Mouse (Mus musculus) heart, embryonic 16.5 days (tissue): Measurements from ENCODE around the gene Eif2ak3. TPM values are rescaled to one million over a fixed set of nuclear protein-coding genes. Genes with fewer than 3 reads are reported as not detected.
"Not testable (repeated sequence)": the region's sequence is repeated elsewhere in the genome, so short reads cannot be mapped to it uniquely, and the experiment has no call there.

Source experiments
- ATAC-seq: fragments of 200-750 bp; cut with Nextera tagmentation; replicated peaks from 2 replicates; pipeline ENCODE4 v1.8.0; 2017; ENCODE audit warnings: moderate number of reproducible peaks; ENCODE audit not compliant: insufficient read depth, low FRiP score; ENCODE audit errors: extremely low read depth
- H3K27ac ChIP-seq: fragments of 300-500 bp; sonication (generic); 2 replicates; pipeline ENCODE4 v1.5.1; 2014; ENCODE audit warnings: mild to moderate bottlenecking, low read length, control low read depth, moderate library complexity
- H3K27me3 ChIP-seq: fragments of 300-500 bp; sonication (generic); 2 replicates; pipeline ENCODE4 v1.6.1; 2014; ENCODE audit warnings: low read length, mixed read lengths; ENCODE audit not compliant: control insufficient read depth, insufficient read depth
- H3K36me3 ChIP-seq: fragments of 300-500 bp; sonication (generic); 2 replicates; pipeline ENCODE4 v1.6.1; 2014; ENCODE audit not compliant: control insufficient read depth, insufficient read depth
- H3K4me1 ChIP-seq: fragments of 300-500 bp; sonication (generic); 2 replicates; pipeline ENCODE4 v1.6.1; 2014; ENCODE audit warnings: low read length, mixed read lengths; ENCODE audit not compliant: control insufficient read depth, insufficient read depth
- H3K4me2 ChIP-seq: fragments of 300-500 bp; sonication (generic); 2 replicates; pipeline ENCODE4 v1.6.1; 2014; ENCODE audit warnings: low read depth, mild to moderate bottlenecking, control low read depth, low read length
- H3K4me3 ChIP-seq: fragments of 300-500 bp; sonication (generic); 2 replicates; pipeline ENCODE4 v1.5.1; 2014; ENCODE audit warnings: mild to moderate bottlenecking, control low read depth, low read length
- H3K9ac ChIP-seq: fragments of 300-500 bp; sonication (generic); 2 replicates; pipeline ENCODE4 v1.6.1; 2014; ENCODE audit warnings: low read length, control low read depth
- H3K9me3 ChIP-seq: fragments of 300-500 bp; sonication (generic); replicated peaks from 2 replicates; pipeline ENCODE4 v1.6.1; 2016; ENCODE audit warnings: low read length; ENCODE audit not compliant: control insufficient read depth
- WGBS: fragments of 180-500 bp; shearing (Covaris S2); extraction: QIAGEN DNeasy Blood & Tissue Kit; methylation state at CpG from one replicate; pipeline ENCODE4 v1.1.7; 2014; 5-methylcytosine and 5-hydroxymethylcytosine counted together
- polyA plus RNA-seq: library from polyadenylated mRNA; unstranded; fragments of >200 nt; fragmentation: Nextera tagmentation; extraction: Ambion mirVana; gene quantifications from 2 replicates; pipeline ENCODE4 v1.2.1, GENCODE M21; 2015

The Eif2ak3 gene
- polyA plus RNA-seq, 1 experiment from 2014 or later: 6.3 TPM

GRCm38 (mm10) chr6:70811557-70812525, 32.5 kb upstream of the Eif2ak3 start:
- 10% methylated on average over 6 of the region's 6 CpGs for WGBS
- H3K4me1 ChIP-seq: peaks cover 12% of the 10 kb centered on the region
- H3K27ac ChIP-seq: peak overlapping the region; percentile 33
- no peak overlapping the region; the same call in 1 of the 2 replicates for H3K9ac ChIP-seq
- ATAC-seq: no peak
- no peaks in the 10 kb centered on the region for H3K9me3 ChIP-seq
- H3K27me3 ChIP-seq: no peaks in the 10 kb centered on the region
- no peaks in the 10 kb centered on the region for H3K36me3 ChIP-seq
- no peak overlapping the region for H3K4me2 ChIP-seq
- H3K4me3 ChIP-seq: no peak overlapping the region

- H3K9ac ChIP-seq: peak overlapping the region; percentile 5; the same call in 1 of the 2 replicates
- no peak overlapping the region for H3K4me2 ChIP-seq
- H3K36me3 ChIP-seq: no peaks in the 10 kb centered on the region
- peaks cover 12% of the 10 kb centered on the region for H3K4me1 ChIP-seq
- no peak overlapping the region for H3K4me3 ChIP-seq
- H3K9me3 ChIP-seq: no peaks in the 10 kb centered on the region
- ATAC-seq: no peak; the same call in 1 of the 2 replicates
- H3K27me3 ChIP-seq: no peaks in the 10 kb centered on the region
- H3K27ac ChIP-seq: peak overlapping the region; percentile 33
- 15% methylated on average over 4 of the region's 4 CpGs for WGBS
Measured at GRCm38 (mm10) chr6:70812526-70812895, 31.8 kb upstream of the Eif2ak3 start.

DNA sequence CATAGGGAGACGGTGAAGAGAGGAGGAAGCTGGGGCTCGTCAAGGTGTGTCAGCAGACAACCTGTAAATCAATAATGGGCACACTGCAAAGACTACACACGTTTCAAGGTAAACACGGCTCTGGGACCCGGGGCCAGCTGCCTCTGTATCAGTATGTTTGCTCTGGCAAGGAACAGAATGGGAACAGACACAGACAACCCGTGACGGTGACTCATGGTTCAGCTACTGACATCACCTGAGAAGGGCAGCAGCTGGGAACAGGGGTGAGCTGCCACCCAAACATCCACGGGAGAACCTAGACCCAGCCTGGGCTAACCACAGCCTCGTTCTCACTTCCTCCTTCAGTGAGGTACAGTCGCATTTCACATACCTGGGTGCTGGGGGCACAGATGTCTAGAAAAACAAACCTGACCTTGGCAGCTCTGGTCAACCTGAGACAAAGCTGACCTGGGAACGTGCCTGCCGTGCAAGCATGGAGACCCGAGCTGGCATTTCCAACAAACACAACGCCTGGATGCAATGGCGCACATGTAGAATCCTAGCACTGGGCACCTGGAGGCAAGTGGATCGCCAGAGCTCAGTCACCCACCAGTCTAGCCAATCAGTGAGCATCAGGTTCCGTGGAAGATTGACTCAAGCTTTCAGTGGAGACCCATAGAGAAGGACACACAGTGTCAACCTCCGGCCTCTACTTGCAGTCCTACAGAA, 30.2 kb upstream of the Eif2ak3 start:
- WGBS: 74% methylated on average over 18 of the region's 18 CpGs
- peak; percentile 53; the same call in 1 of the 2 replicates for ATAC-seq
- Histone ChIP-seq H3K36me3 (no peaks in the 10 kb centered on the region), H3K4me1 (peaks cover 12% of the 10 kb centered on the region), H3K9me3 (no peaks in the 10 kb centered on the region), H3K27ac (no peak overlapping the region), H3K9ac (no peak overlapping the region), H3K27me3 (no peaks in the 10 kb centered on the region), H3K4me2 (no peak overlapping the region), H3K4me3 (no peak overlapping the region)

- Histone ChIP-seq H3K27ac (no peak overlapping the region), H3K4me3 (no peak overlapping the region), H3K36me3 (no peaks in the 10 kb centered on the region), H3K27me3 (no peaks in the 10 kb centered on the region), H3K4me1 (peaks cover 9% of the 10 kb centered on the region), H3K4me2 (no peak overlapping the region), H3K9me3 (no peaks in the 10 kb centered on the region), H3K9ac (no peak overlapping the region)
- 79% methylated on average over 4 of the region's 4 CpGs for WGBS
- ATAC-seq: no peak
Measured at GRCm38 (mm10) chr6:70814629-70814950, 29.7 kb upstream of the Eif2ak3 start.

GRCm38 (mm10) chr6:70815471-70815870, 28.8 kb upstream of the Eif2ak3 start:
- peak; percentile 59 for ATAC-seq
- Histone ChIP-seq H3K4me2 (no peak overlapping the region), H3K36me3 (no peaks in the 10 kb centered on the region), H3K27ac (no peak overlapping the region), H3K4me1 (peaks cover 9% of the 10 kb centered on the region), H3K27me3 (no peaks in the 10 kb centered on the region), H3K9ac (no peak overlapping the region), H3K9me3 (no peaks in the 10 kb centered on the region), H3K4me3 (no peak overlapping the region)
- WGBS: 76% methylated on average over 8 of the region's 8 CpGs

- WGBS: 56% methylated on average over 2 of the region's 2 CpGs
- Histone ChIP-seq H3K4me2 (no peak overlapping the region), H3K4me3 (no peak overlapping the region), H3K27me3 (no peaks in the 10 kb centered on the region), H3K27ac (peak overlapping the region; percentile 49), H3K4me1 (peaks cover 10% of the 10 kb centered on the region), H3K9me3 (no peaks in the 10 kb centered on the region), H3K36me3 (no peaks in the 10 kb centered on the region), H3K9ac (no peak overlapping the region)
- no peak for ATAC-seq
Measured at GRCm38 (mm10) chr6:70821566-70821965, 22.7 kb upstream of the Eif2ak3 start.

DNA sequence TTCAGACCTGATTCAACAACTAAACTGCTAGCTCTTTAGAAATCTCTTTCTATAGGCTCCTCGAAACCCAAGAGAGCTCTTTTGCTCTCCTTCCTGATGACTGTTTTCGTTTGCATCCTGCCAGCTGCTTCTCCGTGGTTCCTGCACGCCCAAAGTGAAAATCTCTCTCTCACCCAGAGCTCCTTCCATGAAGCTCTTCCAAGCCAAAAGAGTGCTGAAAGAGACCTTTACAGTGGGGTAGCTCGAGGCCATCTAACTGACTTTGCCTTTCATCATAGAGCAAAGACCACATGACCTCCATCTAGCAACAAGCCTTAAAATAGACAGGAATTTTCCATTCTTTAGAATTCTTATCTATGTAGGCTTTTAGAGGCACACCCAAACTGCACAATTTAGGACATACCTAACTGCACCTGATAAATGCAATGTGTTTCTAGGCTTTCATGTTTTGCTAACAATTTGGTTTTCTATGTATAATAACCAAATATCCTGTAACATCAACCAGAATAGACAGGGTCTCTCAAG, 21.9 kb upstream of the Eif2ak3 start:
- no peak overlapping the region for H3K9ac ChIP-seq
- no peak for ATAC-seq
- H3K9me3 ChIP-seq: peaks cover under 1% of the 10 kb centered on the region; the same call in 1 of the 2 replicates
- H3K4me1 ChIP-seq: peaks cover 10% of the 10 kb centered on the region
- H3K4me3 ChIP-seq: no peak overlapping the region
- no peaks in the 10 kb centered on the region for H3K27me3 ChIP-seq
- no peak overlapping the region for H3K4me2 ChIP-seq
- H3K36me3 ChIP-seq: no peaks in the 10 kb centered on the region
- H3K27ac ChIP-seq: peak overlapping the region; percentile 71
- 34% methylated on average over 5 of the region's 5 CpGs for WGBS

DNA sequence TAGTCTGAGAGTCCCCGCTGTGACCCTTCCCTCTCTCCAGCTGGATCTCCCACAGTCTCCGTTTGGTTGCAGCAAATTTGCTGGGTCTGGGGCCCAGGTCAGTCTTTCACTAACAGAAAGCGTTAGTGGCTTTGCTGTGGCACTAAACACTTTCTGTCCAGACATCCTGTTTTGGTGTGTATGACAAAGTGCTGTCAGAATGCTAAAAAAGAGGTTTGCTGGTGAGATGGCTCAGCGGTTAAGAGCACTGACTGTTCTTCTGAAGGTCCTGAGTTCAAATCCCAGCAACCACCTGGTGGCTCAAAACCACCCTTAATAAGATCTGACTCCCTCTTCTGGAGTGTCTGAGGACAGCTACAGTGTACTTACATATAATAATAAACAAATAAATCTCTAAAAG, 21.0 kb upstream of the Eif2ak3 start:
- not testable (repeated sequence) for H3K27me3 ChIP-seq, H3K36me3 ChIP-seq, H3K9ac ChIP-seq, H3K4me3 ChIP-seq, H3K9me3 ChIP-seq, H3K4me2 ChIP-seq, H3K27ac ChIP-seq, ATAC-seq
- H3K4me1 ChIP-seq: peaks cover 10% of the 10 kb centered on the region
- 76% methylated on average over 4 of the region's 4 CpGs for WGBS
